Mouse (Mus musculus) cortical plate, adult 2 months (tissue): Measurements from ENCODE around the gene Trmt5. TPM values are rescaled to one million over a fixed set of nuclear protein-coding genes. Genes with fewer than 3 reads are reported as not detected.

Experiments
- H3K27ac ChIP-seq: fragments of 200-500 bp; 2 replicates; pipeline ENCODE4 v1.5.1; 2012; ENCODE audit warnings: low read length, control low read depth, inconsistent platforms; ENCODE audit not compliant: insufficient read depth
- H3K4me1 ChIP-seq: fragments of 200-500 bp; 2 replicates; pipeline ENCODE4 v1.6.1; 2011; ENCODE audit warnings: low read length; ENCODE audit not compliant: control insufficient read depth, insufficient read depth
- H3K4me3 ChIP-seq: fragments of 200-500 bp; 2 replicates; pipeline ENCODE4 v1.5.1; 2011; ENCODE audit warnings: mild to moderate bottlenecking, low read length, control low read depth; ENCODE audit not compliant: insufficient read depth
- CTCF ChIP-seq: fragments of 200-500 bp; IDR thresholded peaks from 2 replicates; pipeline ENCODE4 v1.5.1; 2011; ENCODE audit warnings: mild to moderate bottlenecking, control low read depth, low read length; ENCODE audit not compliant: insufficient read depth; ENCODE audit errors: extremely low read depth
- POLR2A ChIP-seq: fragments of 200-500 bp; IDR thresholded peaks from 2 replicates; pipeline ENCODE4 v1.6.1; 2011; ENCODE audit warnings: mild to moderate bottlenecking, low read length, control low read depth; ENCODE audit not compliant: insufficient read depth; ENCODE audit errors: extremely low read depth
- polyA plus RNA-seq: library from polyadenylated mRNA; depleted of rRNA; stranded (reverse); fragments of >200 nt; gene quantifications from 2 replicates; pipeline ENCODE4 v1.2.3, GENCODE M21; 2012

Trmt5 gene
- polyA plus RNA-seq, 1 experiment, result 15.6 TPM

GRCm38 (mm10) chr12:73324180-73324586, 37.7 kb upstream of the Trmt5 start:
- H3K4me1 ChIP-seq, result no peaks in the 10 kb centered on the region
- H3K27ac ChIP-seq, result no peak overlapping the region
- no peak overlapping the region for H3K4me3 ChIP-seq
- TF ChIP-seq CTCF (no peak), POLR2A (no peak)

GRCm38 (mm10) chr12:73317706-73318686, 31.5 kb upstream of the Trmt5 start:
- Histone ChIP-seq H3K4me3 (no peak overlapping the region), H3K27ac (no peak overlapping the region), H3K4me1 (no peaks in the 10 kb centered on the region)
- no peak for TF ChIP-seq POLR2A
- TF ChIP-seq CTCF, result no peak

- TF ChIP-seq POLR2A (no peak), CTCF (no peak)
- Histone ChIP-seq H3K27ac (no peak overlapping the region), H3K4me1 (no peaks in the 10 kb centered on the region), H3K4me3 (no peak overlapping the region)
Observed at GRCm38 (mm10) chr12:73308711-73309110, 22.2 kb upstream of the Trmt5 start.

GRCm38 (mm10) chr12:73307750-73308149, 21.2 kb upstream of the Trmt5 start:
- H3K4me1 ChIP-seq, result no peaks in the 10 kb centered on the region
- no peak for TF ChIP-seq POLR2A
- H3K4me3 ChIP-seq, result no peak overlapping the region
- H3K27ac ChIP-seq, result no peak overlapping the region

- TF ChIP-seq CTCF (no peak), POLR2A (no peak)
- Histone ChIP-seq H3K27ac (no peak overlapping the region), H3K4me1 (no peaks in the 10 kb centered on the region), H3K4me3 (no peak overlapping the region)
Observed at GRCm38 (mm10) chr12:73304636-73305035, 18.1 kb upstream of the Trmt5 start.

GRCm38 (mm10) chr12:73300531-73300930, 14.0 kb upstream of the Trmt5 start:
- no peak for TF ChIP-seq POLR2A
- TF ChIP-seq CTCF, result no peak
- Histone ChIP-seq H3K4me1 (no peaks in the 10 kb centered on the region), H3K27ac (no peak overlapping the region), H3K4me3 (no peak overlapping the region)

GRCm38 (mm10) chr12:73298621-73299020, 12.1 kb upstream of the Trmt5 start:
- no peak overlapping the region for H3K4me3 ChIP-seq
- TF ChIP-seq POLR2A (no peak), CTCF (no peak)
- H3K27ac ChIP-seq, result no peak overlapping the region
- H3K4me1 ChIP-seq, result no peaks in the 10 kb centered on the region

- no peak overlapping the region for H3K27ac ChIP-seq
- no peak overlapping the region for H3K4me3 ChIP-seq
- TF ChIP-seq POLR2A (no peak), CTCF (no peak)
- H3K4me1 ChIP-seq, result no peaks in the 10 kb centered on the region
Observed at GRCm38 (mm10) chr12:73295505-73296140, 9.1 kb upstream of the Trmt5 start.

- no peak overlapping the region for H3K27ac ChIP-seq
- TF ChIP-seq CTCF (no peak), POLR2A (no peak)
- no peaks in the 10 kb centered on the region for H3K4me1 ChIP-seq
- H3K4me3 ChIP-seq, result no peak overlapping the region
Observed at GRCm38 (mm10) chr12:73294884-73295283, 8.4 kb upstream of the Trmt5 start.

GRCm38 (mm10) chr12:73288626-73289025, 2.1 kb upstream of the Trmt5 start:
- H3K4me3 ChIP-seq, result no peak overlapping the region
- TF ChIP-seq POLR2A (no peak), CTCF (no peak)
- H3K27ac ChIP-seq, result no peak overlapping the region
- H3K4me1 ChIP-seq, result no peaks in the 10 kb centered on the region; the same call in 1 of the 2 replicates
